Mouse (Mus musculus) heart, postnatal 14 days (tissue): ENCODE measurements around the gene Slit3. TPM values are rescaled to one million over a fixed set of nuclear protein-coding genes. Genes with fewer than 3 reads are reported as not detected.

Experiments used
- DNase-seq, 2 experiments: peaks; one replicate each; pipeline ENCODE4 v3.0.0; 2021 to 2022
- intact Hi-C: fragments of 180-260 bp; cut with DNase I; formaldehyde crosslinking; loops from one replicate; pipeline ENCODE4 v1.15.1; 2025
- total RNA-seq, 2 experiments: library from RNA; stranded (reverse); gene quantifications; 2 replicates each; pipeline ENCODE4 v1.2.3; 2021

Slit3 gene
- total RNA-seq, 2 experiments from 2014 or later, result 12.4 to 15.7 TPM

- no peak for DNase-seq
- intact Hi-C loops, result no loop called here
These were observed 58.3 kb downstream of the Slit3 start for GRCm38 (mm10) chr11:35179305-35179704.

- no peak for DNase-seq
- intact Hi-C loops, result no loop called here
These were observed 61.9 kb downstream of the Slit3 start for GRCm38 (mm10) chr11:35182887-35183286.

GRCm38 (mm10) chr11:35194826-35195225, 73.8 kb downstream of the Slit3 start:
- intact Hi-C loops, result no loop called here
- no peak for DNase-seq

GRCm38 (mm10) chr11:35196777-35197176, 75.8 kb downstream of the Slit3 start:
- peak; percentile 12 to 50 for DNase-seq
- intact Hi-C loops, result no loop called here

GRCm38 (mm10) chr11:35198537-35199088, 77.6 kb downstream of the Slit3 start:
- no peak for DNase-seq
- intact Hi-C loops, result no loop called here

- intact Hi-C loops, result no loop called here
- DNase-seq, result no peak
These were observed 81.3 kb downstream of the Slit3 start for GRCm38 (mm10) chr11:35202332-35202731.

- intact Hi-C loops, result no loop called here
- DNase-seq, result no peak
These were observed 82.6 kb downstream of the Slit3 start for GRCm38 (mm10) chr11:35203673-35204072.

GRCm38 (mm10) chr11:35204084-35204483, 83.1 kb downstream of the Slit3 start:
- no peak for DNase-seq

GRCm38 (mm10) chr11:35210728-35211682, 90.0 kb downstream of the Slit3 start:
- intact Hi-C loops, result no loop called here
- DNase-seq, result no peak

More at GRCm38 (mm10) chr11:35204084-35204483, 83.1 kb downstream of the Slit3 start:
- intact Hi-C loops, result no loop called here

GRCm38 (mm10) chr11:35224025-35224424, 103.0 kb downstream of the Slit3 start:
- DNase-seq, result no peak
- intact Hi-C loops, result no loop called here

- peak; percentile 16 to 40 for DNase-seq
- intact Hi-C loops, result loop anchor here (10.0 kb wide), 1 partner anchor 173 kb away; no protein-coding TSS in a partner anchor
These were observed 110.5 kb downstream of the Slit3 start for GRCm38 (mm10) chr11:35231361-35232090.

- intact Hi-C loops, result loop anchor here (10.0 kb wide), 1 partner anchor 172 kb away; no protein-coding TSS in a partner anchor
- DNase-seq, result peak; percentile 13 to 14
These were observed 111.3 kb downstream of the Slit3 start for GRCm38 (mm10) chr11:35232321-35232720.

- intact Hi-C loops, result loop anchor here (10.0 kb wide), 1 partner anchor 117 kb away; the partner anchor contains the start of gene Slit3
- DNase-seq, result no peak
These were observed 120.4 kb downstream of the Slit3 start for GRCm38 (mm10) chr11:35241379-35241778.

GRCm38 (mm10) chr11:35243597-35243996, 122.6 kb downstream of the Slit3 start:
- intact Hi-C loops, result loop anchor here (10.0 kb wide), 1 partner anchor 119 kb away; the partner anchor contains the start of gene Slit3
- no peak for DNase-seq

- intact Hi-C loops, result loop anchor here (10.0 kb wide), 1 partner anchor 120 kb away; the partner anchor contains the start of gene Slit3
- DNase-seq, result peak; percentile 28 to 61
These were observed 123.5 kb downstream of the Slit3 start for GRCm38 (mm10) chr11:35244526-35244925.

- DNase-seq, result no peak
- intact Hi-C loops, result loop anchor here (10.0 kb wide), 1 partner anchor 122 kb away; the partner anchor contains the start of gene Slit3
These were observed 125.6 kb downstream of the Slit3 start for GRCm38 (mm10) chr11:35246623-35247022.

GRCm38 (mm10) chr11:35248088-35248487, 127.1 kb downstream of the Slit3 start:
- intact Hi-C loops, result loop anchor here (10.0 kb wide), 1 partner anchor 123 kb away; the partner anchor contains the start of gene Slit3
- no peak for DNase-seq

GRCm38 (mm10) chr11:35250871-35251418, 129.9 kb downstream of the Slit3 start:
- DNase-seq, result no peak
- intact Hi-C loops, result no loop called here

- DNase-seq, result peak; percentile 66 to 69
- intact Hi-C loops, result no loop called here
These were observed 130.9 kb downstream of the Slit3 start for GRCm38 (mm10) chr11:35251910-35252309.

- DNase-seq, result no peak
- intact Hi-C loops, result no loop called here
These were observed 136.3 kb downstream of the Slit3 start for GRCm38 (mm10) chr11:35257351-35257750.
